Mouse (Mus musculus): ENCODE results near the gene 4933403O08Rik.

Gene 4933403O08Rik

GRCm38 (mm10) chrX:112238749-112239148 lies at the start of gene 4933403O08Rik:
TSS of gene 4933403O08Rik (plus strand) at chrX:112239049.
- DNase-seq (ENCODE audit: low read depth) = no peak

DNA sequence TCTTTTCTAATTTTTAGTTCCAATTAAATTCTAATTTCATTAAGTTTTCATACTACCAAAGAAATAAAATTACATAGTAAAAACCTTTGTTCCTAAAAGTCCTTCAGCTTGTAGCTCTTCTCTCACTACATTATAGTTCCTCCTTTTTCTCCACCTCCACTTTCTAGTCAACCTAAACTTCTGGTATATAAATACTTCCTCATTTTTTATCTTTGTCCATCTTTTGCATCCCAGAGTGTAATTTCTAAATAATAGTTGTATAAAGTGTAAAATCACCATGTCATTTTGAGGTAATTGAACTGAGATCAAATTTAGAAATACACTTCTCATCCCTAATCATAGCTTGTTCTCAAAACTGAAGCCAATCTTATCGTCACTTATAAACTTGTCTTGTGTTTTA lies 4.1 kb downstream of the 4933403O08Rik start:
- no peak for DNase-seq (ENCODE audit: low read depth)

DNA sequence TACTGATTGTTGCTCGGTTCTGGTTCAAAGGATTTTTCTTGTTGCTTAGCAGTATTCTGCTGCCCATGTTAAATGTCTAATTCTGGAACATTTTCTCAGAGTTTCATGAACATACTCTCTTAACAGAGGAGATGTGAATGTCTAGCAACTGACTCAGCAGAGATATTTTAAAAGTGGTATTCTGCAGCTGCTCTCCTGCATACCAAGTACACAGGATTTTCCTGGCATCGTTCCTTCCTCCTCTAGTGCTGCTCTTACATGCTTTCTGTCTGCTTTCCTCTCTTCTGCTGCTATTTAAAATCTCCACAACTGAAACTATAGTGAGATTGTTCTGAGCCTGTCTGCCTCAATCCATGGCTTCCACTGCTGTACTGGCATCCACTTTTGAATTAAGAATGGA lies 16.7 kb downstream of the 4933403O08Rik start:
- no peak for DNase-seq (ENCODE audit: low read depth)

GRCm38 (mm10) chrX:112273550-112273949 lies 34.7 kb downstream of the 4933403O08Rik start:
- DNase-seq (ENCODE audit: low read depth) = no peak

All from c-Kit-positive CD71-negative TER-119-negative erythroid progenitor cells, embryonic 14.5 days (primary cell).